ENCODE assay signal across 17 mouse cellular contexts in genomic region chr7:130059684-130060607, GRCm38 (mm10).
DNase-seq lines count a peak whose midpoint lies in the region; ATAC-seq and TF ChIP-seq lines count a peak whose summit lies in the region.
"Had no signal": no experiment of that assay in that cellular context is flagged by ENCODE, and none has a peak within 500 bp of the region (broad histone marks: within the 10 kb centered on the region; RNA-seq: fewer than 3 reads in every experiment).

No protein-coding gene starts in this region.

- no peak for ATAC-seq in embryonic facial prominence, embryonic 12.5 days (ENCODE audit: insufficient number of reproducible peaks, insufficient read depth, low FRiP score, low TSS enrichment)
- no peak for ATAC-seq in forebrain, embryonic 12.5 days (ENCODE audit: low FRiP score)
- ATAC-seq: inflammation-experienced regulatory T-cells, adult 6 months; midbrain, embryonic 16.5 days had no signal

- no peaks in the 10 kb centered on the region for H3K9me3 ChIP-seq in embryonic facial prominence, embryonic 12.5 days
- no peaks in the 10 kb centered on the region for H3K9me3 ChIP-seq in forebrain, embryonic 12.5 days
- H3K9me3 ChIP-seq: neural tube, embryonic 15.5 days; stomach, embryonic 15.5 days had no signal

- TF ChIP-seq CTCF in liver, adult 2 months (IDR thresholded peaks at IDR 0.05; ENCODE audit: low read depth, low read length): no peak

- no peaks in the 10 kb centered on the region for H3K79me2 ChIP-seq in liver, adult 2 months (ENCODE audit: control insufficient read depth, insufficient read depth, low read length)

- no peak overlapping the region; the same call in 1 of the 2 replicates for H3K27ac ChIP-seq in liver, adult 2 months (replicated peaks; ENCODE audit: insufficient read depth, low read depth, low read length)
- peak overlapping the region; percentile 90 for H3K27ac ChIP-seq in embryonic facial prominence, embryonic 12.5 days
- H3K27ac ChIP-seq in forebrain, embryonic 12.5 days: no peak overlapping the region
- H3K27ac ChIP-seq: neural tube, embryonic 15.5 days; stomach, embryonic 15.5 days had no signal

- H3K27me3 ChIP-seq in liver, adult 2 months (ENCODE audit: control insufficient read depth, insufficient read depth, low read length): no peaks in the 10 kb centered on the region
- no peaks in the 10 kb centered on the region for H3K27me3 ChIP-seq in embryonic facial prominence, embryonic 12.5 days
- peaks cover 5% of the 10 kb centered on the region; the same call in 1 of the 2 replicates for H3K27me3 ChIP-seq in forebrain, embryonic 12.5 days
- H3K27me3 ChIP-seq: neural tube, embryonic 15.5 days; stomach, embryonic 15.5 days had no signal

- peak overlapping the region; percentile 30 for H3K4me2 ChIP-seq in embryonic facial prominence, embryonic 12.5 days (replicated peaks)
- H3K4me2 ChIP-seq in forebrain, embryonic 12.5 days: no peak overlapping the region
- H3K4me2 ChIP-seq: neural tube, embryonic 15.5 days; stomach, embryonic 15.5 days had no signal

- no peak overlapping the region for H3K9ac ChIP-seq in liver, adult 2 months (ENCODE audit: low read depth, low read length)
- no peak overlapping the region for H3K9ac ChIP-seq in embryonic facial prominence, embryonic 12.5 days
- H3K9ac ChIP-seq in forebrain, embryonic 12.5 days: no peak overlapping the region
- H3K9ac ChIP-seq: neural tube, embryonic 15.5 days; stomach, embryonic 15.5 days had no signal

- H3K36me3 ChIP-seq in liver, adult 2 months (ENCODE audit: control insufficient read depth, insufficient read depth, low read length): no peaks in the 10 kb centered on the region
- H3K36me3 ChIP-seq in embryonic facial prominence, embryonic 12.5 days: no peaks in the 10 kb centered on the region
- H3K36me3 ChIP-seq in forebrain, embryonic 12.5 days (replicated peaks): no peaks in the 10 kb centered on the region
- H3K36me3 ChIP-seq: neural tube, embryonic 15.5 days; stomach, embryonic 15.5 days had no signal

- DNase-seq in liver, adult 2 months (ENCODE audit: extremely low read depth, low read depth, low spot score): peak; percentile 51
- no peak for DNase-seq in liver
- peak; percentile 66 for DNase-seq in forelimb bud, embryonic 11.5 days (ENCODE audit: low read depth, low spot score)
- no peak for DNase-seq in gastrocnemius, postnatal 4 days (ENCODE audit: low spot score in 2 of 2)
- no peak for DNase-seq in frontal cortex, postnatal 10 days (ENCODE audit: low spot score in 2 of 2)
- DNase-seq: adrenal gland, adult 2 months; cerebellum, adult 9-10 months; kidney, adult 2 months; kidney, postnatal 25 days; right cerebral cortex, postnatal 25 days; thymus, adult 2 months had no signal

- 62% methylated on average over 15 of the region's 15 CpGs for WGBS in liver, adult 2 months
- 23% methylated on average over 15 of the region's 15 CpGs for WGBS in embryonic facial prominence, embryonic 12.5 days
- 71% methylated on average over 15 of the region's 15 CpGs for WGBS in forebrain, embryonic 12.5 days

- TF ChIP-seq POLR2A in liver, adult 2 months (IDR thresholded peaks at IDR 0.05; ENCODE audit: extremely low read depth, insufficient read depth, low read length): no peak

- peaks cover 6% of the 10 kb centered on the region for H3K4me1 ChIP-seq in liver, adult 2 months (ENCODE audit: control insufficient read depth, insufficient read depth, low read length)
- peaks cover 11% of the 10 kb centered on the region for H3K4me1 ChIP-seq in embryonic facial prominence, embryonic 12.5 days
- H3K4me1 ChIP-seq in forebrain, embryonic 12.5 days: no peaks in the 10 kb centered on the region
- H3K4me1 ChIP-seq: neural tube, embryonic 15.5 days; stomach, embryonic 15.5 days had no signal

- H3K4me3 ChIP-seq in liver, adult 2 months (ENCODE audit: insufficient read depth, low read depth, low read length): no peak overlapping the region
- H3K4me3 ChIP-seq in embryonic facial prominence, embryonic 12.5 days: no peak overlapping the region
- no peak overlapping the region for H3K4me3 ChIP-seq in forebrain, embryonic 12.5 days (replicated peaks)
- H3K4me3 ChIP-seq: neural tube, embryonic 15.5 days; stomach, embryonic 15.5 days had no signal

Comparison
In these comparisons a context has a peak if more than half of its experiments do, and no peak if none do; other contexts are left out.
1. DNase-seq: peak in liver, adult 2 months (single experiment) and forelimb bud, embryonic 11.5 days (single experiment); none in liver (single experiment), gastrocnemius, postnatal 4 days (0 of 2) and frontal cortex, postnatal 10 days (0 of 2).